Mouse (Mus musculus) G1E (cell line): Measurements from ENCODE around the gene Optc. TPM values are rescaled to one million over a fixed set of nuclear protein-coding genes. Genes with fewer than 3 reads are reported as not detected.
A peak's percentile ranks its signal among the peaks of the same experiment; 100 is the strongest.

Experiments
- ATAC-seq: 2 replicates; pipeline ENCODE4 v1.8.0; 2016; ENCODE audit warnings: mild to moderate bottlenecking; ENCODE audit not compliant: insufficient number of reproducible peaks, poor library complexity, low FRiP score, severe bottlenecking; ENCODE audit errors: extremely low read depth
- DNase-seq: peaks from one replicate; pipeline ENCODE4 v3.0.0; 2012; ENCODE audit warnings: low spot score
- H3K27me3 ChIP-seq: 2 replicates; pipeline ENCODE4 v1.6.1; 2012; ENCODE audit warnings: mild to moderate bottlenecking, low read length, inconsistent platforms; ENCODE audit not compliant: insufficient read depth
- H3K36me3 ChIP-seq: replicated peaks from 2 replicates; pipeline ENCODE3; 2012; ENCODE audit warnings: mild to moderate bottlenecking, inconsistent platforms
- H3K4me1 ChIP-seq: 2 replicates; pipeline ENCODE4 v1.6.1; 2012; ENCODE audit warnings: low read depth, low read length, inconsistent platforms, mixed read lengths; ENCODE audit not compliant: insufficient read depth
- H3K4me3 ChIP-seq: 2 replicates; pipeline ENCODE4 v1.5.1; 2012; ENCODE audit warnings: low read depth, mild to moderate bottlenecking, inconsistent platforms, low read length, moderate library complexity, mixed read lengths
- H3K9me3 ChIP-seq: replicated peaks from 2 replicates; pipeline ENCODE4 v1.6.1; 2012; ENCODE audit warnings: inconsistent platforms
- CTCF ChIP-seq: IDR thresholded peaks from 2 replicates; pipeline ENCODE4 v1.5.1; 2012; ENCODE audit warnings: low read depth, low read length, inconsistent platforms, mixed read lengths
- GATA1 ChIP-seq: IDR thresholded peaks from 2 replicates; pipeline ENCODE4 v1.6.1; 2012; ENCODE audit warnings: borderline replicate concordance, low read length, inconsistent platforms, mixed read lengths
- GATA2 ChIP-seq: IDR thresholded peaks from 2 replicates; pipeline ENCODE4 v1.6.1; 2012; ENCODE audit warnings: low read depth, low read length, inconsistent platforms, borderline replicate concordance
- POLR2AphosphoS5 ChIP-seq: IDR thresholded peaks from 2 replicates; pipeline ENCODE4 v1.6.1; 2012; ENCODE audit warnings: low read depth, low read length, inconsistent platforms; ENCODE audit not compliant: insufficient replicate concordance
- TAL1 ChIP-seq: conservative IDR thresholded peaks from 2 replicates; pipeline ENCODE4 v1.6.1; 2012; ENCODE audit warnings: low read depth, low read length, inconsistent platforms, mixed read lengths
- polyA plus RNA-seq: library from polyadenylated mRNA; stranded (reverse); fragments of >175 nt; gene quantifications from 2 replicates; pipeline ENCODE4 v1.2.3, GENCODE M21; 2012
- total RNA-seq, 2 experiments: library from RNA; stranded (forward) in 1 of 2; stranded (reverse) in 1 of 2; fragments of 200-1000 nt in 1 of 2; fragments of >200 nt in 1 of 2; fragmentation: Nextera tagmentation in 1 of 2; gene quantifications; 2 replicates each; pipeline ENCODE4 v1.2.3; 2014 to 2017

Gene Optc
- total and polyA plus RNA-seq, 3 experiments, result not detected

GRCm38 (mm10) chr1:133900825-133901224 lies 7.0 kb downstream of the Optc start:
- DNase-seq, result no peak
- ATAC-seq, result no peak
- Histone ChIP-seq H3K4me3 (no peak overlapping the region), H3K27me3 (peaks cover 39% of the 10 kb centered on the region), H3K36me3 (no peaks in the 10 kb centered on the region), H3K9me3 (no peaks in the 10 kb centered on the region), H3K4me1 (peaks cover 55% of the 10 kb centered on the region)
- TF ChIP-seq CTCF (no peak), GATA2 (no peak), GATA1 (no peak), POLR2AphosphoS5 (no peak), TAL1 (no peak)

- no peaks in the 10 kb centered on the region for H3K36me3 ChIP-seq
- H3K9me3 ChIP-seq, result no peaks in the 10 kb centered on the region
- ATAC-seq (no peak), DNase-seq (no peak)
- TF ChIP-seq POLR2AphosphoS5 (no peak), TAL1 (no peak), GATA1 (no peak), CTCF (no peak), GATA2 (no peak)
- peaks cover 65% of the 10 kb centered on the region for H3K4me1 ChIP-seq
- no peak overlapping the region for H3K4me3 ChIP-seq
- H3K27me3 ChIP-seq, result peaks cover 26% of the 10 kb centered on the region
These were observed 8.7 kb downstream of the Optc start for GRCm38 (mm10) chr1:133899043-133899542.

GRCm38 (mm10) chr1:133897293-133897692 lies 10.5 kb downstream of the Optc start:
- peaks cover 10% of the 10 kb centered on the region for H3K27me3 ChIP-seq
- DNase-seq, result no peak
- H3K4me3 ChIP-seq, result no peak overlapping the region
- no peak for ATAC-seq
- TF ChIP-seq POLR2AphosphoS5, result no peak
- TF ChIP-seq TAL1, result no peak
- no peak for TF ChIP-seq GATA2
- no peak for TF ChIP-seq GATA1
- TF ChIP-seq CTCF, result no peak
- H3K9me3 ChIP-seq, result no peaks in the 10 kb centered on the region
- H3K4me1 ChIP-seq, result peaks cover 76% of the 10 kb centered on the region
- H3K36me3 ChIP-seq, result no peaks in the 10 kb centered on the region

- H3K4me1 ChIP-seq, result peaks cover 94% of the 10 kb centered on the region
- ATAC-seq, result no peak
These were observed 16.3 kb downstream of the Optc start for GRCm38 (mm10) chr1:133891489-133891888.

GRCm38 (mm10) chr1:133889949-133890598 lies 17.7 kb downstream of the Optc start:
- Histone ChIP-seq H3K4me3 (no peak overlapping the region), H3K4me1 (peaks cover 93% of the 10 kb centered on the region), H3K27me3 (no peaks in the 10 kb centered on the region; the same call in 1 of the 2 replicates), H3K9me3 (no peaks in the 10 kb centered on the region), H3K36me3 (no peaks in the 10 kb centered on the region)
- no peak for ATAC-seq
- TF ChIP-seq POLR2AphosphoS5 (no peak), GATA2 (no peak), TAL1 (no peak), CTCF (no peak), GATA1 (no peak)
- DNase-seq, result no peak

More at GRCm38 (mm10) chr1:133891489-133891888, 16.3 kb downstream of the Optc start:
- no peaks in the 10 kb centered on the region for H3K36me3 ChIP-seq
- no peaks in the 10 kb centered on the region; the same call in 1 of the 2 replicates for H3K27me3 ChIP-seq
- TF ChIP-seq CTCF (no peak), POLR2AphosphoS5 (no peak)
- H3K9me3 ChIP-seq, result no peaks in the 10 kb centered on the region
- DNase-seq, result no peak
- H3K4me3 ChIP-seq, result no peak overlapping the region; the same call in 1 of the 2 replicates

- H3K36me3 ChIP-seq, result no peaks in the 10 kb centered on the region
- peak overlapping the region; percentile 56; the same call in 1 of the 2 replicates for H3K4me3 ChIP-seq
- TF ChIP-seq GATA1 (no peak), TAL1 (no peak), GATA2 (no peak), POLR2AphosphoS5 (no peak), CTCF (no peak)
- ATAC-seq (peak; percentile 45), DNase-seq (peak; percentile 79)
- H3K4me1 ChIP-seq, result peaks cover 90% of the 10 kb centered on the region
- peaks cover 9% of the 10 kb centered on the region; the same call in 1 of the 2 replicates for H3K27me3 ChIP-seq
- H3K9me3 ChIP-seq, result no peaks in the 10 kb centered on the region
These were observed 20.1 kb downstream of the Optc start for GRCm38 (mm10) chr1:133887538-133888250.
